Mouse (Mus musculus): ENCODE results near the gene Dbnl.

Dbnl gene

GRCm38 (mm10) chr11:5827931-5828330, 39.6 kb downstream of the Dbnl start:
- in situ Hi-C loops (cut with MboI; ENCODE audit: low pct_unique_long_range_greater_than_20kb in 1 of 2, low sequenced_read_pairs in 2 of 2, unreplicated experiment in 1 of 2), result no loop called here

- in situ Hi-C loops (cut with MboI; ENCODE audit: low pct_unique_long_range_greater_than_20kb in 1 of 2, low sequenced_read_pairs in 2 of 2, unreplicated experiment in 1 of 2), result no loop called here
Observed at GRCm38 (mm10) chr11:5828509-5829191, 40.4 kb downstream of the Dbnl start.

GRCm38 (mm10) chr11:5829327-5829726, 41.0 kb downstream of the Dbnl start:
- in situ Hi-C loops (cut with MboI; ENCODE audit: low pct_unique_long_range_greater_than_20kb in 1 of 2, low sequenced_read_pairs in 2 of 2, unreplicated experiment in 1 of 2), result no loop called here

- in situ Hi-C loops (cut with MboI; ENCODE audit: low pct_unique_long_range_greater_than_20kb in 1 of 2, low sequenced_read_pairs in 2 of 2, unreplicated experiment in 1 of 2), result no loop called here
Observed at GRCm38 (mm10) chr11:5834506-5834905, 46.2 kb downstream of the Dbnl start.

GRCm38 (mm10) chr11:5835057-5835456, 46.8 kb downstream of the Dbnl start:
- in situ Hi-C loops (cut with MboI; ENCODE audit: low pct_unique_long_range_greater_than_20kb in 1 of 2, low sequenced_read_pairs in 2 of 2, unreplicated experiment in 1 of 2), result no loop called here

GRCm38 (mm10) chr11:5836126-5836525, 47.8 kb downstream of the Dbnl start:
- in situ Hi-C loops (cut with MboI; ENCODE audit: low pct_unique_long_range_greater_than_20kb in 1 of 2, low sequenced_read_pairs in 2 of 2, unreplicated experiment in 1 of 2), result no loop called here

- in situ Hi-C loops (cut with MboI; ENCODE audit: low pct_unique_long_range_greater_than_20kb in 1 of 2, low sequenced_read_pairs in 2 of 2, unreplicated experiment in 1 of 2), result no loop called here
Observed at GRCm38 (mm10) chr11:5837251-5838246, 49.3 kb downstream of the Dbnl start, which contains the start of gene Polm. Gene Polm (minus strand): TSS chr11:5838016.

GRCm38 (mm10) chr11:5840346-5840745, 52.1 kb downstream of the Dbnl start:
- in situ Hi-C loops (cut with MboI; ENCODE audit: low pct_unique_long_range_greater_than_20kb in 1 of 2, low sequenced_read_pairs in 2 of 2, unreplicated experiment in 1 of 2), result no loop called here

- in situ Hi-C loops (cut with MboI; ENCODE audit: low pct_unique_long_range_greater_than_20kb in 1 of 2, low sequenced_read_pairs in 2 of 2, unreplicated experiment in 1 of 2), result no loop called here
Observed at GRCm38 (mm10) chr11:5841751-5842150, 53.5 kb downstream of the Dbnl start.

- in situ Hi-C loops (cut with MboI; ENCODE audit: low pct_unique_long_range_greater_than_20kb in 1 of 2, low sequenced_read_pairs in 2 of 2, unreplicated experiment in 1 of 2), result no loop called here
Observed at GRCm38 (mm10) chr11:5843131-5843530, 54.8 kb downstream of the Dbnl start.

- in situ Hi-C loops (cut with MboI; ENCODE audit: low pct_unique_long_range_greater_than_20kb in 1 of 2, low sequenced_read_pairs in 2 of 2, unreplicated experiment in 1 of 2), result no loop called here
Observed at GRCm38 (mm10) chr11:5846639-5847345, 58.5 kb downstream of the Dbnl start.

GRCm38 (mm10) chr11:5848741-5849140, 60.5 kb downstream of the Dbnl start:
- in situ Hi-C loops (cut with MboI; ENCODE audit: low pct_unique_long_range_greater_than_20kb in 1 of 2, low sequenced_read_pairs in 2 of 2, unreplicated experiment in 1 of 2), result no loop called here

GRCm38 (mm10) chr11:5849316-5849715, 61.0 kb downstream of the Dbnl start:
- in situ Hi-C loops (cut with MboI; ENCODE audit: low pct_unique_long_range_greater_than_20kb in 1 of 2, low sequenced_read_pairs in 2 of 2, unreplicated experiment in 1 of 2), result no loop called here

GRCm38 (mm10) chr11:5850452-5850851, 62.2 kb downstream of the Dbnl start:
- in situ Hi-C loops (cut with MboI; ENCODE audit: low pct_unique_long_range_greater_than_20kb in 1 of 2, low sequenced_read_pairs in 2 of 2, unreplicated experiment in 1 of 2), result no loop called here

Measured in mouse embryonic stem cell (cell line).